Comparison of ENCODE assay signal across 7 mouse cellular contexts in genomic region chr16:90283266-90283904, GRCm38 (mm10). TPM values are rescaled to one million over a fixed set of nuclear protein-coding genes. Genes with fewer than 3 reads are reported as not detected.
DNase-seq lines count a peak whose midpoint lies in the region; ATAC-seq and TF ChIP-seq lines count a peak whose summit lies in the region.

No protein-coding gene starts in this region.

- peak overlapping the region; percentile 72 to 96 for H3K4me3 ChIP-seq in ES-E14 (ENCODE audit: insufficient read depth in 1 of 2, low read depth in 1 of 2, low read length in 2 of 2, poor library complexity in 1 of 2, severe bottlenecking in 1 of 2)
- peak overlapping the region; percentile 100 for H3K4me3 ChIP-seq in embryonic facial prominence, embryonic 12.5 days
- peak overlapping the region; percentile 100 for H3K4me3 ChIP-seq in heart, postnatal 0 days (ENCODE audit: low read depth, low read length)
- peak overlapping the region; percentile 95 for H3K4me3 ChIP-seq in spleen, adult 2 months (ENCODE audit: extremely low read depth, insufficient read depth, insufficient read length)

- in situ Hi-C loops in ES-E14 (cut with MboI; ENCODE audit: low sequenced_read_pairs in 2 of 2, unreplicated experiment in 2 of 2), result no loop called here

- H3K9ac ChIP-seq in ES-E14 (ENCODE audit: insufficient read depth, low read depth, low read length, poor library complexity, severe bottlenecking), result peak overlapping the region; percentile 96
- peak overlapping the region; percentile 94 for H3K9ac ChIP-seq in embryonic facial prominence, embryonic 12.5 days
- peak overlapping the region; percentile 99 for H3K9ac ChIP-seq in heart, postnatal 0 days (replicated peaks; ENCODE audit: low read depth, low read length)

- H3K4me1 ChIP-seq in ES-E14 (ENCODE audit: control insufficient read depth in 2 of 2, insufficient read depth in 2 of 2, low read length in 2 of 2, poor library complexity in 1 of 2), result peaks cover 9 to 15% of the 10 kb centered on the region in 2 experiments
- peaks cover 31% of the 10 kb centered on the region for H3K4me1 ChIP-seq in embryonic facial prominence, embryonic 12.5 days
- peaks cover 49% of the 10 kb centered on the region for H3K4me1 ChIP-seq in heart, postnatal 0 days (ENCODE audit: control insufficient read depth, insufficient read depth)
- peaks cover 22% of the 10 kb centered on the region; the same call in 1 of the 2 replicates for H3K4me1 ChIP-seq in spleen, adult 2 months (ENCODE audit: control insufficient read depth, insufficient read depth, insufficient read length)

- peak overlapping the region; percentile 76 for H3K27ac ChIP-seq in ES-E14 (ENCODE audit: insufficient read depth, low read depth, low read length, poor library complexity, severe bottlenecking)
- peak overlapping the region; percentile 96 for H3K27ac ChIP-seq in embryonic facial prominence, embryonic 12.5 days
- H3K27ac ChIP-seq in heart, postnatal 0 days (ENCODE audit: low read depth), result peak overlapping the region; percentile 98
- peak overlapping the region; percentile 89 for H3K27ac ChIP-seq in spleen, adult 2 months (ENCODE audit: insufficient read depth, low read length)

- peaks cover 5% of the 10 kb centered on the region; the same call in 1 of the 2 replicates for H3K36me3 ChIP-seq in ES-E14 (ENCODE audit: control insufficient read depth, insufficient read depth, low read length, poor library complexity, severe bottlenecking)
- no peaks in the 10 kb centered on the region for H3K36me3 ChIP-seq in embryonic facial prominence, embryonic 12.5 days
- no peaks in the 10 kb centered on the region for H3K36me3 ChIP-seq in heart, postnatal 0 days (replicated peaks; ENCODE audit: control insufficient read depth, insufficient read depth, low read length)
- H3K36me3 ChIP-seq in spleen, adult 2 months (ENCODE audit: control insufficient read depth, insufficient read depth, low read length), result no peaks in the 10 kb centered on the region

- no peak for TF ChIP-seq CTCF in heart, postnatal 0 days (IDR thresholded peaks at IDR 0.05; ENCODE audit: low read depth)
- no peak for TF ChIP-seq CTCF in spleen, adult 2 months (IDR thresholded peaks at IDR 0.05; ENCODE audit: extremely low read depth, insufficient read depth, insufficient read length, insufficient replicate concordance)

- peak overlapping the region; percentile 79 for H3K4me2 ChIP-seq in embryonic facial prominence, embryonic 12.5 days (replicated peaks)
- H3K4me2 ChIP-seq in heart, postnatal 0 days (ENCODE audit: low read depth, low read length), result peak overlapping the region; percentile 91

- no peak for TF ChIP-seq POLR2A in spleen, adult 2 months (IDR thresholded peaks at IDR 0.05; ENCODE audit: low read depth, low read length)

- ATAC-seq in embryonic facial prominence, embryonic 12.5 days (ENCODE audit: insufficient number of reproducible peaks, insufficient read depth, low FRiP score, low TSS enrichment), result peak; percentile 2; the same call in 1 of the 2 replicates
- ATAC-seq in heart, postnatal 0 days (ENCODE audit: insufficient read depth, low read depth), result peak; percentile 21
- ATAC-seq in megakaryocyte progenitor cell, adult 5-6 weeks (replicated peaks; ENCODE audit: poor library complexity), result peak; percentile 10

- no peaks in the 10 kb centered on the region for H3K9me3 ChIP-seq in ES-E14 (ENCODE audit: control insufficient read depth, insufficient read depth, low read depth, low read length)
- no peaks in the 10 kb centered on the region for H3K9me3 ChIP-seq in embryonic facial prominence, embryonic 12.5 days
- no peaks in the 10 kb centered on the region for H3K9me3 ChIP-seq in heart, postnatal 0 days (replicated peaks; ENCODE audit: control insufficient read depth, low read length)

- no peaks in the 10 kb centered on the region for H3K27me3 ChIP-seq in embryonic facial prominence, embryonic 12.5 days
- no peaks in the 10 kb centered on the region for H3K27me3 ChIP-seq in heart, postnatal 0 days (ENCODE audit: control insufficient read depth, insufficient read depth, low read length)
- H3K27me3 ChIP-seq in spleen, adult 2 months (ENCODE audit: control insufficient read depth, insufficient read depth, low read length), result no peaks in the 10 kb centered on the region

- TF ChIP-seq EP300 in heart, postnatal 0 days (IDR thresholded peaks at IDR 0.05; ENCODE audit: low read depth), result no peak

- DNase-seq in ES-E14 (ENCODE audit: low read depth, low spot score), result peak; percentile 51
- DNase-seq in adrenal gland, adult 8-10 months, result peak; percentile 37
- DNase-seq in heart, postnatal 0 days (ENCODE audit: low spot score), result peak; percentile 51
- peak; percentile 67 to 87 for DNase-seq in kidney, postnatal 25 days
- peak; percentile 3 to 23 for DNase-seq in spleen, adult 2 months (ENCODE audit: low read depth in 1 of 2, low spot score in 2 of 2)

- under 1% methylated on average over 41 of the region's 53 CpGs for WGBS in embryonic facial prominence, embryonic 12.5 days
- WGBS in heart, postnatal 0 days, result 1% methylated on average over 39 of the region's 53 CpGs
- WGBS in spleen, adult 2 months, result 1% methylated on average over 48 of the region's 53 CpGs

TF ChIP-seq in ES-E14, 5 proteins besides CTCF, POLR2A, EP300 and RAD21:
- TF ChIP-seq MAFK (IDR thresholded peaks at IDR 0.05; ENCODE audit: insufficient read depth, low read depth, low read length), result no peak
- no peak for TF ChIP-seq CHD2 (IDR thresholded peaks at IDR 0.05; ENCODE audit: low read depth, low read length)
- no peak for TF ChIP-seq ZC3H11A (IDR thresholded peaks at IDR 0.05; ENCODE audit: borderline replicate concordance, low read depth, low read length)
- TF ChIP-seq HCFC1 (IDR thresholded peaks at IDR 0.05; ENCODE audit: borderline replicate concordance, insufficient read depth, low read length), result no peak
- no peak for TF ChIP-seq ZNF384 (IDR thresholded peaks at IDR 0.05; ENCODE audit: low read depth, low read length)

RNA-seq across cellular contexts. Expression of gene Scaf4, which starts 0.9 kb away (rescaled TPM):
- 36.0 and 57.7 TPM in 2 replicates for total RNA-seq in ES-E14 (2012; rRNA removed)
- 10 to 100 TPM; 33.2 to 72.0 (median 48.3) TPM for total RNA-seq in adrenal gland, adult 8-10 months (2022)
- 32.3 and 34.8 TPM in 2 replicates for polyA plus RNA-seq in embryonic facial prominence, embryonic 12.5 days (2016; fragmentation: Nextera tagmentation; extraction: Ambion mirVana)
- 3.9 and 15.7 TPM in 2 replicates for total RNA-seq in heart, postnatal 0 days (2014; rRNA removed; ENCODE audit: low replicate concordance)
- 8.7 and 9.5 TPM in 2 replicates for polyA plus RNA-seq in heart, postnatal 0 days (2015; fragmentation: Nextera tagmentation; extraction: Ambion mirVana)
- total RNA-seq in megakaryocyte progenitor cell, adult 5-6 weeks (2015), result 64.0 and 67.2 TPM in 2 replicates
- total RNA-seq in megakaryocyte progenitor cell, adult 5-6 weeks (2017), result 14.1 and 18.5 TPM in 2 replicates
- 47.0 and 53.6 TPM in 2 replicates for polyA plus RNA-seq in spleen, adult 2 months (2012; rRNA removed)

Comparison
In these comparisons a context has a peak if more than half of its experiments do, and no peak if none do; other contexts are left out.
1. Peak in every context shown above with its lines: DNase-seq, ATAC-seq, H3K4me3 ChIP-seq and H3K27ac ChIP-seq.
2. DNase-seq: peak in every context shown above with its lines; median percentile 77 in kidney, postnatal 25 days; 51 in ES-E14; 51 in heart, postnatal 0 days; 37 in adrenal gland, adult 8-10 months; 13 in spleen, adult 2 months.